Mouse (Mus musculus): ENCODE results near the gene Adamts16. TPM values are rescaled to one million over a fixed set of nuclear protein-coding genes. Genes with fewer than 3 reads are reported as not detected.
"Not testable (repeated sequence)": the region's sequence is repeated elsewhere in the genome, so short reads cannot be mapped to it uniquely, and the experiment has no call there.

The Adamts16 gene
- 1 to 10 TPM; 4.8 to 6.3 TPM for total RNA-seq (2021)
- long read RNA-seq, experiment 1, partial matches to known transcripts: 1 of 3 reads
- long read RNA-seq, experiment 1, other reads (novel, unspliced or antisense): 2 of 3 reads
- long read RNA-seq, experiment 2, full-length matches to known transcripts: 1 of 2 reads
- long read RNA-seq, experiment 2, partial matches to known transcripts: 1 of 2 reads
- long read RNA-seq, experiment 2, other reads (novel, unspliced or antisense): 0 of 2 reads

DNA sequence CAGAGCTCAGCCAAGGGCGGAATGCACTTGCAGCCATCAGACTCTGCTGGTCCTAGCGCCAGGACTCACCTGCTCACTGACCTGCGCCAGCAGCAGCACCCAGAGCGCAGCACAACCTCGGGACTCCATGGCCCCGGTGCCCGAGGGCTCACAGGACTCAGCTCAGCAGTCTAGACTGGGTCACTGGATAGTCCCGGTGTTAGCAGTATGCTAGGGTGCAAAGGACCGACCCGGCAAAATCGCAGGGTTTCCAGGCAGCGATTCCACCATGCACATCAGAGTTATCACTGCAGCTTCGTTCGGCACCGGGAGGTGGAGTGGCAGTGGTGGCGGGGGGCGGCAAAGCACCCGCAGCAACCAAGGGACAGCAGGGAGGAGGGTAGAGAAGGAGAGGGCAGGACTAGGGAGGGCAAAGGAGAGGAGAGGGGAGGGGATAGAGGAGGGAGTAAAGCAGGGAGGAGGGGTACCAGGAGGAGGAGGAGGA lies at the start of gene Adamts16:
Gene Adamts16, minus strand, starts transcription at position 391 of the 484 bp plus-strand sequence.
- peak in 1 of 2 experiments; percentile 19 for DNase-seq (ENCODE audit: low spot score in 2 of 2)
- intact Hi-C loops (cut with DNase I): loop anchor here (2.0 kb wide), 1 partner anchor 159 kb away; no protein-coding TSS in a partner anchor

DNA sequence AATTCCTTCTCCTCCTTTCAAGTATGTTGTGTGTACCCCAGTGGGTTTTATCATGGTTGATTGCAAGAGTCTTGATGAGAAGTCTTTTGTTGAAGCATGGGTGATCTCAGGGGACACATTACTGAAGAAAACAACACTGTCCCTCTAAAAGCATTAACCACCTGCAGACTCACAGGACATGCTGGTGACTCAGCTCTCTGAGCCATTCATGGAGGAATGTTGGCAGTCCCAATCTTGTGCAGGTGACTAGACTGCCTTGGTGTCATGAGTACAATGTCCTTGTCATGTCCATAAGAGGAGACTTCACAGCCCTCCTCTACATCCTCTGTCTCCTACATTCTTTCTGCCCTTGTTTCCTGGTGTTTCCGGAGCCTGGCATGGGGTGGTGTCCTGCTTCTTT lies 45.5 kb upstream of the Adamts16 start:
- intact Hi-C loops (cut with DNase I): no loop called here
- no peak for DNase-seq (ENCODE audit: low spot score in 2 of 2)

DNA sequence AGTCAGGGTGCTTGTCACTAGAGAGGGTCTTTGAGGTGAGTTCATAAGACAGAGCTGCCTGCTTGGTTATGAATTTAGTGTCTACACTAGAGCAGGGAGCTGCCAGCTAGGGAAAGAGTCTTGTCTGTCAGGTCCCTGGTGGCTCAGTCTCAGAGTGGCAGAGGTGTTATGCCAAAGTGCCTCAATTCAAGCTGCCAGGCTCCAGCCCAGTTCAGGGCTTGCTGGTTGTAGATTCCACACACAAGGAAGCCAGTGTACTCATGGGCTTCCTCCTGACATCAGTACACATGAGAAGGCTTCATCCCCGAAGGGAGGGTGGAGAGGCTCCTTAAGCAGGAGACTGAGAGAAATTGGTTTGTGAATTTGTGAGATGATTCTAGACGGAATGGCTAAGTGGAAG lies 43.4 kb upstream of the Adamts16 start:
- intact Hi-C loops (cut with DNase I): no loop called here
- no peak for DNase-seq (ENCODE audit: low spot score in 2 of 2)

GRCm38 (mm10) chr13:70883891-70884890 lies 42.6 kb upstream of the Adamts16 start:
- peak; percentile 81 to 88 for DNase-seq (ENCODE audit: low spot score in 2 of 2)
- intact Hi-C loops (cut with DNase I): no loop called here

DNA sequence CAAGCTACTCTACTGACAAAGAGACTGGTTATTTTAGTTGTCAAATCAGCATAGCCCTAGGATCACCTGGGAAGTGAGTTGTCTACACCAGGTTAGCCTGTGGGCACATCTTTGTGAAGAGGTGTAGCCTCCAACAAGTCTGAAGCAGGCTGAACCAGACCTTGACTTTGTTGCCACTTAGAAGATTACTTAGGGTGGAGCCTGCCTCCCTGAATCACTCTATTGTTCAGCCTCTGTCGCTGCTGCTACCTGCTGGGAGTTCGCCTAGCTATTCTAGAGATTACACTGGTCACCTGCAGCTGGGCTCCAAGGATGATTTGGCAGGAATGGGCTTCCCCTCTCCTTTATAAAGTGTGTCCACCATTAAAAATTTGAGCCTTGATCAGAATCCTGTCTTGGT lies 38.4 kb upstream of the Adamts16 start:
- DNase-seq (ENCODE audit: low spot score in 2 of 2); intact Hi-C loops (cut with DNase I): not testable (repeated sequence)

DNA sequence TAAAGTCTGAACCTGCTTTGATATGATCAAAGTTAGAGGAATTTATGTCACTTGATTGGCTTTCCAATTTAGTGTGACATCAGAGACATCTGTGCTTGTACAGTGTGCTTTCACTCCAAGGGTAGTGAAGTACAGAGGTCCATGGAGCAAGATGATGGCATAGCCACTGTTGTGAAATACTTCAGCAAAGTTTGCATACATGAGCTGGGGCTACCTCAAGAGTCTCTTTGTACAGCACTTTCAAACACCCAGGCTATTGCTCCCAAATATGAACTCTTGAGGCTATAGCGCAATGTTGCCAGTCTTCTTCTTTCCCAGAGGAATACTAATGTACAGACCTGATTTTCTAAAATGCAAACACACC lies 35.9 kb upstream of the Adamts16 start:
- DNase-seq (ENCODE audit: low spot score in 2 of 2): no peak
- intact Hi-C loops (cut with DNase I): no loop called here

- intact Hi-C loops (cut with DNase I): no loop called here
- DNase-seq (ENCODE audit: low spot score in 2 of 2): no peak
Observed at GRCm38 (mm10) chr13:70876648-70877549, 35.3 kb upstream of the Adamts16 start.

DNA sequence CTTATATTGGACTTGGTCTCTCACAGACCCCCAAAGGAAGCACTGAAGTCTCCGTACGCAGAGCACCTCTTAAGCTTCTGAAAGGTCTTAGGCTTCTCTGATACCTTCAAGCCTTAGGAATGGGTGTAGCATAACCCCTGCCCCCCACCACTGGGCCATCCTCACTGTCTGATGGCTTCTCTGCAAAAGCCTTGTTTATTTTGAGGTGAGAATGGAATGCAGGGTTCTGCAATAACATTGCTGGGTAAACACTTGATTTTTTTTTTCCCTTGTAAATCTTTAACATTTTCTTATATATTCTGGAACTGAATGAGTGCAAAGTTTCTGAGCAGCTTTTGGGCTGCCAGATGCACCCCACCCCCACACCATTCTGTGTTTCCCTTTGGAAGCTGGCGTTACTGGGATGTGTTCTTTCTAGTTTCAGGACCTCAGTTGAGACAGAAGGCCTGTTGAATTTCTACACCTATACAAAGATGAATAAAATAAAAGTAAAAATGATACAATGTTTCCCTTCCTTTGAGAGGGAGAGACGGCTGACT lies 33.9 kb upstream of the Adamts16 start:
- DNase-seq (ENCODE audit: low spot score in 2 of 2): no peak
- intact Hi-C loops (cut with DNase I): no loop called here

GRCm38 (mm10) chr13:70874741-70875140 lies 33.1 kb upstream of the Adamts16 start:
- intact Hi-C loops (cut with DNase I): no loop called here
- no peak for DNase-seq (ENCODE audit: low spot score in 2 of 2)

DNA sequence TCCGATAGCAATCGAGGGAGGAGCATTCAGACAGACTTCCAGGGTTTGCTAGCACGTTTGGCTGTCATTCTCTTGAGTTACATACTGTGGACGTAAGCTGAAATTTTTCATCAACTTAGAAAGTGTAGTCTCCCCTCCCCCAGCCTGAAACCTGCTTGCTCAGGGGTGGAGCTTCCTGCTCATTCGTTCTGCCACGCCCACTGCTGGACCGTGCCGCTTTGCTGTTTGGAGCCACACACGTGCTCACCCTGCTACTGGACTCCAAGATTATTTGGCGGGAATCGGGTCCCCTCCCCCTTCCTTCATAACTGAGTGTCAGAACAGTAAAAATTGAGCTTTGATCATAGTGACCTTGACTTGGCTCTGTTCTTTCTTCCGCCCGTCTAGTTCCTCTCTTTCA lies 32.2 kb upstream of the Adamts16 start:
- DNase-seq (ENCODE audit: low spot score in 2 of 2); intact Hi-C loops (cut with DNase I): not testable (repeated sequence)

DNA sequence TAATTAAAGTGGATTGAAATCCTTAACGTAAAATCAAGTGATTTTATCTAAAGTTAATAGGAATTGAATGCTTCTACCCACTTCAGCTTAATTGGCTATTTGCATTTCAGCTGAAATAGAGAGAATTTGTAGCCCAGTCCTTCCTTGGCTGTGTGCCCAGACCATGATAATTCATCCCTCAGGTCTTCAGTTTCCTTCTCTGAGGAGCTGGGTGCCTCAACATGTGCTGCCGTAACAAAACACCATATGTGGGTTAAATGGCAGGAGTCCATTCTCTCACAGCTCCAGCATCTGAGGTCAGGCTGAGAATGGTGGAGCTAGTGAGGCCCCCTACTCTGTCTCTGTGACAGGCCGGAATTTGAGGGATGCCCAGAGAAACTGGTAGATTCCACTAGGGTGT lies 29.4 kb upstream of the Adamts16 start:
- no peak for DNase-seq (ENCODE audit: low spot score in 2 of 2)
- intact Hi-C loops (cut with DNase I): no loop called here

DNA sequence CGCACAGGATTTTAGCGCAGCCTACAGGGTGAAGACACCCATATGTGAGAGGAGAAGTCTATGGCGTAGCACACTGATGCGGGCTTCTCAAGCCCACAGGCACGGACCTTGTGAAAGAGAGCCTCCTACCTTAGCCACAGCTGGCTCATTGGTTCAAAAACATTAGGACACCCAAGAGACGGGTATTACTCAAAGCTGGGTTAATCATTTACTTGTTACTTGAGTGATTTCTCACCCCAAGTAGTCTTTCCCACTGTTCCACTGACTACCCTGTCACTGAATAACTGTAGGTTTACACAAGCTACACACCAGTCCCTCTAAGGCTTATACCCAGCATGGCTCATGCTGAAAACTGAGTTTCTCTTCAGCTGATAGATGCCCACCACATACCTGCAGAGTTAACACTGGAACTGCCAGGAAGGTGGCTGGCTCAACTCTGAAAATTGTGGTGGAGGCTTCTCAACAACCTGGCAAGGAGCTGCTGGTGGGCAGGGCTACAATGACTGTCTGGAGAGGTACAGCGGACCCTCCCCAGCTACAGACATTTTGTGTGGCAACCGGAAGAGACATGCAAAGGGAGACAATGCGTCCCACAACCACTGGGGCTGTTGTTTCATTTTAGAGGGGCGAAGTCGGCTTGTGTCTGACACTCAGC lies 25.5 kb upstream of the Adamts16 start:
- intact Hi-C loops (cut with DNase I): no loop called here
- DNase-seq (ENCODE audit: low spot score in 2 of 2): no peak

GRCm38 (mm10) chr13:70865867-70866266 lies 24.3 kb upstream of the Adamts16 start:
- intact Hi-C loops (cut with DNase I): no loop called here
- no peak for DNase-seq (ENCODE audit: low spot score in 2 of 2)

DNA sequence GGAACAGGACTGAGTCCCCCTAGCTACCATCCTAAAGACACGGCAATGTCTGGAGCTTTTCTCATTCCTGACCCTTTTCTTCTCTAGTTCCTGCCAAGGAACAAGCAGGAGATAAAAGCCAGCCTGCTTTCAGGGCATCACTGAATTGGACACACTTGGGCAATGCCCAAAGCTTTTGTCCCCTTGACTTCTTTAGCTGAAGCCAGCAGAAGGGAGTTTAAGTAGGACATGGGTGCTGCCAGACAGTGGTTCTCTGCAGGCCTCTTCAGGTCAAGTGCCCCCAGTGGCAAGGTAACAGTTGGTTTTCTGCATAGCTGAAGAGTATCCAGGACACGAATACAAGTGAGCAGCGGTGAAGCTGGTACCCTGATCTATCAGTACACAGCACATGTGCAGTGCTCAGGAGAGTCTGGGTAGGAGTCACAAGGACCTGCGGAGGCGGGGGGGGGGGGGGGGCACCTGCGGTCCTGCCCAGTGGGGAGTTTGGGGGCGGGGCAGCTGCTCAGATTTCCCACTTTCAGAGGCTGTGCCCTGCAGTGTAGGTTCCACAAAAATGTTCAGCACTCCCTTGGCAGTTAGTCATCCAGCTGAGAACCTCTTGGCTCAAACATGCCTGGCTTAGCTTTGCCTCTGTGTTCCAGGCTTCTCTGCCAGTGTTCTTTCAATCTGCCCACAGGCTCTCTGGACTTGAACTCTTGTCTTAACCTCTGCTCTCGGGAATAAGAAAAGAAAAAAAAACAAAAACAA lies 20.7 kb upstream of the Adamts16 start:
- no peak for DNase-seq (ENCODE audit: low spot score in 2 of 2)

GRCm38 (mm10) chr13:70853601-70854000 lies 12.0 kb upstream of the Adamts16 start:
- no peak for DNase-seq (ENCODE audit: low spot score in 2 of 2)
- intact Hi-C loops (cut with DNase I): no loop called here

More for the DNA sequence above, 20.7 kb upstream of the Adamts16 start:
- intact Hi-C loops (cut with DNase I): no loop called here

DNA sequence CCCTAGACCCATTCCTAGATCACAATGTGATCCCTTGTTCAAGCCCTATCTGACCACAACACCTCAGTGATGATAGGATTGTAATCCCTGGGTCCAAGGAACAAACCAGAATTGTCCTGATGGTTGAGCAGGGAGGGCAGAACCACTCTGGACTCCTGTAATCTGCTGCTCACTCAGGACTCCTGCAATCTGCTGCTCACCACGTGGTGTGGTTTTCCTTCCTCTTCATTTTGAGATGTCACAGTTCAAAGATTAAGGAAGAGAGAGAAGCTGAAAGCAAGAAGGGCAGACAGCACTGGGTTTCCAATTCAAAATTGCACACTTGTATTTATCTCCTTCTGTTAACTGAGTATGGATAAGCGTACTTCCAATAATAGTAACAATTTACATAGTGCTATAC lies 5.3 kb upstream of the Adamts16 start:
- intact Hi-C loops (cut with DNase I): no loop called here
- DNase-seq (ENCODE audit: low spot score in 2 of 2): no peak

DNA sequence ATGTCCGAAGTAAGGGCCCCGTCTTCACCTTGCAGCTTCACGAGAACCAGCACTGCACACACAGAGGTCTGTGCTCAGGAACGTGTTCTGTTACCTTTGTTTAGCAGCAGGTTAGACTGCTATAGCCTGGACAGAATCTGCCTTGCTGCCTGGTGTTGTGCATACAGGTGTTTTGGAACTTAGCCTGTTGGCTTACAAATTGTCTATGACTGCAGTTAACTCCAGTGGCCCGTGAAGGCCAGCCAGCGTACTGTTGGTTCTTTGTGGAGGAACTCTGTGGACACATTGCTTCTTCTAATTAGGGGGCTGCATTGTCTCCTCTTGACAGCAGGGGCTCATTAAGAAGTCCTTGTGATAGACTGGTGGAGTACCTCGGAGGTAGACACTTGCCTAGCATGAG lies 3.9 kb upstream of the Adamts16 start:
- DNase-seq (ENCODE audit: low spot score in 2 of 2): no peak
- intact Hi-C loops (cut with DNase I): no loop called here

DNA sequence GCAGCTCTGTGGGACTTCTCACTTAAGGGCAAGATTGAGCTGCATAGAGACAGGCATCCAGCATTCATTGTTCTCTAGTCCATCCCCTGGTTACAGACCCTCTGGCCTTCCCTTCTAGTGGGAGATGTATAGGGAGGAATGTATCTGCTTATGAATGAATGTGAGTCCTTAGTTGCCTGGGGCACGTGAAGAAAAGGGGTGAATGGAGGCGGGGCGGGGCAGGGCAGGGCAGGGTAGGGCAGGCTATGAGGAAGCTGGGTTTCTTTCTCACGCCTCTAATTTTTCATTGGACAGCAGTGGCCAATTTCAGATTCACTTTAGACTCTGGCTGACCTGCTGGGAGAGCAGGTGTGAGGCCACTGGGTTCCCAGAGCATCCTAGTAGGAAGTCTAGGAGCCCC lies 515 bp upstream of the Adamts16 start:
- intact Hi-C loops (cut with DNase I): no loop called here

More for the DNA sequence above, 515 bp upstream of the Adamts16 start:
- no peak for DNase-seq (ENCODE audit: low spot score in 2 of 2)

All from left cerebral cortex, postnatal 14 days (tissue).